Mouse (Mus musculus): ENCODE data around the gene Dusp27. TPM values are rescaled to one million over a fixed set of nuclear protein-coding genes. Genes with fewer than 3 reads are reported as not detected.

Dusp27 gene
- polyA plus RNA-seq (2014; fragmentation: Illumina TruSeq; extraction: RNeasy Lipid Tissue Mini Kit (QIAGEN cat#74804); ENCODE audit: low read depth, low replicate concordance): 0.09 TPM

DNA sequence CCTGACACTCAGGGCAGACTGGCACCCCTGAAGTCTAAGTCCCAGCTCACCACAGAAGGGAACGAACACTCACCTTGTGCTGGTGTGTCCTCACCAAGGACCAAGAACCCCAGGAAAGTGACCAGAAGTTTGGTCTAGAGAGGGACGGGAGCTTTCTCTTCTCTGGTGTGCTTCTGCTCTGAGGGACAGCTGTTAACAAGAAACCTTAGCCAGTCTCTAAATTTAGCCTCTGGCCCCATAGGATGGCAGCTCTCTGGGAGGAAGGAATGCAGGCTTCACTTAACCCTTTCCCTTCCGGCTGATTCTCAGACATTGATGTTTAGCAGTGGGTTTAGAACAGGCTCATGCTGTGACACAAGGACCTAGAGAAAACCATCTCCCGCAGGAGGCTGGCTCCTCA lies at the start of gene Dusp27:
Gene Dusp27 (minus strand): TSS at position 204 of the 400 bp plus-strand sequence.

DNA sequence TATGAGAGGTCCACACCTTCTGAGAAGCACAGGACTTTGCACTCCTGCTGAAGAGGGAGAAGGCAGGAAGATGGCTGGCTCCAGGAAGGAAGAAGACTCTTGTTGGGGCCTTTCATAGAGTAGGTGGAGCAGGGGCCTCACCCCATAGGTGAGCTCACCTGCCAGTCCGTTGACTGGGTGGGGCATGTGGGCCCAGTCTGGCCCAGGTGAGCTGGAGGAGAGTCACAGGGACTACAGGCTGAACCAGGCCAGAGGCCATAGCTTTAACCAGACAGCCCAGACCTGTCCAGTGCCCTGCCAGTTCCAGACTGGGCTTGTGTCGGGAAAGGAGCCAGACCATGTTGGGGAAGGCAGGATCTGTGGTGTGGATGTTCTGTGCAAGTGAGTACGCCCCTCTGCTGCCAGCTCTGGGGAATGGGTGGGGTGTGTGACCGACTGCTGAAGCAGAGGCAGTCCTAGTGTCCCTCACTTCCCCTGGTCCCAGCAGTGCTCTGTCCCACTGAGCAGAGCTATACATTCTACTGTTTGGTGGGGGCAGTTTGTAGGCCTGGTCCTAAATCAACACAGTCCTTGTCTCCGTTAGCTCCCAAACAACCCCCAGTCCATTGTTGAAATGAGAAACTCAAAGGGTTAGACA lies 2.6 kb upstream of the Dusp27 start, which contains the start of gene Gpa33:
Gene Gpa33 (plus strand): TSS at position 15 of the 637 bp plus-strand sequence.

Other genes with a start within 250 kb of the Dusp27 start
- 21.3 TPM for gene Pou2f1, start 125.2 kb downstream of the Dusp27 start, polyA plus RNA-seq (2014; fragmentation: Illumina TruSeq; extraction: RNeasy Lipid Tissue Mini Kit (QIAGEN cat#74804); ENCODE audit: low read depth, low replicate concordance)
- 178 TPM for gene Gpa33, start 2.3 kb upstream of the Dusp27 start, polyA plus RNA-seq (2014; fragmentation: Illumina TruSeq; extraction: RNeasy Lipid Tissue Mini Kit (QIAGEN cat#74804); ENCODE audit: low read depth, low replicate concordance)
- gene Mael, start 110.8 kb upstream of the Dusp27 start, polyA plus RNA-seq (2014; fragmentation: Illumina TruSeq; extraction: RNeasy Lipid Tissue Mini Kit (QIAGEN cat#74804); ENCODE audit: low read depth, low replicate concordance): not detected
- 1.6 TPM for gene Ildr2, start 126.2 kb upstream of the Dusp27 start, polyA plus RNA-seq (2014; fragmentation: Illumina TruSeq; extraction: RNeasy Lipid Tissue Mini Kit (QIAGEN cat#74804); ENCODE audit: low read depth, low replicate concordance)

All from sigmoid colon, adult 10 weeks (tissue).